Mouse (Mus musculus) myocyte (in vitro differentiated cells): ENCODE data around the gene She.

Experiments used
- E2F4 ChIP-seq: IDR thresholded peaks from one replicate; pipeline ENCODE4 v1.6.1; 2011; ENCODE audit warnings: mild to moderate bottlenecking, control low read depth, moderate library complexity; ENCODE audit not compliant: insufficient read depth
- MAX ChIP-seq: IDR thresholded peaks from one replicate; pipeline ENCODE4 v1.6.1; 2011; ENCODE audit warnings: low read depth, mild to moderate bottlenecking, control low read depth
- MYOG ChIP-seq, 3 experiments: IDR thresholded peaks; one replicate each; pipeline ENCODE4 v1.6.1; 2011; ENCODE audit warnings: control low read depth in 2 of 3, low read depth in 2 of 3, mild to moderate bottlenecking in 2 of 3; ENCODE audit not compliant: insufficient read length in 2 of 3, control insufficient read depth in 1 of 3, insufficient read depth in 1 of 3
- POLR2A ChIP-seq: IDR thresholded peaks from one replicate; pipeline ENCODE4 v1.6.1; 2011; ENCODE audit warnings: low read depth, mild to moderate bottlenecking, control low read depth, moderate library complexity; ENCODE audit not compliant: insufficient read length
- POLR2AphosphoS2 ChIP-seq: IDR thresholded peaks from one replicate; pipeline ENCODE4 v1.6.1; 2011; ENCODE audit warnings: low read depth, control low read depth; ENCODE audit not compliant: insufficient read length
- TCF12 ChIP-seq: IDR thresholded peaks from one replicate; pipeline ENCODE4 v1.6.1; 2011; ENCODE audit warnings: mild to moderate bottlenecking, control low read depth; ENCODE audit not compliant: poor library complexity, insufficient read depth, severe bottlenecking
- USF1 ChIP-seq: IDR thresholded peaks from one replicate; pipeline ENCODE4 v1.6.1; 2011; ENCODE audit warnings: low read depth, mild to moderate bottlenecking, control low read depth, moderate library complexity

GRCm38 (mm10) chr3:89859936-89860335, 28.8 kb downstream of the She start:
- no peak for TF ChIP-seq POLR2A
- TF ChIP-seq E2F4, result no peak
- TF ChIP-seq MAX, result no peak
- TF ChIP-seq POLR2AphosphoS2, result no peak
- TF ChIP-seq TCF12, result no peak
- no peak for TF ChIP-seq USF1
- TF ChIP-seq MYOG (IDR thresholded peaks at IDR 0.05; ENCODE audit: control insufficient read depth in 1 of 3, insufficient read depth in 1 of 3, insufficient read length in 2 of 3, low read depth in 2 of 3), result no peak
